Comparison of ENCODE assay signal across 13 mouse cellular contexts in the genomic region with DNA sequence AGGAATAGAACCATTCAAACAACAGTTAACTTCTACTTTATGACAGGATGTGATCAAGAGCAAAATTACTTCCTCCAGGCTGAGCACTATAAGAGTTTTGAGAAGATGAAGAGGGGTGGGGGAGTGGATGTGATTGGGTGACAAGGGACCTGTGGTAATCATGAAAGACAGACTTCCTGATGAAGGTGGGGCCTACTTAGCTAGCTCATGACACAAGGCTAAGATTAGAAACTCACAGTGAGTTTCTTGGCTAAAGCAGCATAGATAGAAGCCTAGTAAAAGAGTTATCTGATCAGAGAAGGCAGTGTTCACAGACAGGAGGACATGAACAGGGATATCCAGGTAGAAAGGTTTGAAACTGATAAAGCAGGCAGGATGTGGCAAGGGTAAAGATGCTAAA. TPM values are rescaled to one million over a fixed set of nuclear protein-coding genes. Genes with fewer than 3 reads are reported as not detected.
A peak's percentile ranks its signal among the peaks of the same experiment; 100 is the strongest.
DNase-seq lines count a peak whose midpoint lies in the region; ATAC-seq and TF ChIP-seq lines count a peak whose summit lies in the region.
"Had no signal": no experiment of that assay in that cellular context is flagged by ENCODE, and none has a peak within 500 bp of the region (broad histone marks: within the 10 kb centered on the region; RNA-seq: fewer than 3 reads in every experiment).

No protein-coding gene starts in this region.

- H3K9me3 ChIP-seq in liver, postnatal 0 days (ENCODE audit: low read length) = no peaks in the 10 kb centered on the region
- H3K9me3 ChIP-seq in forebrain, embryonic 13.5 days (replicated peaks) = no peaks in the 10 kb centered on the region
- H3K9me3 ChIP-seq: embryonic facial prominence, embryonic 10.5 days had no signal

- peak; percentile 98 for ATAC-seq in granulocyte monocyte progenitor cell, adult 5-6 weeks (replicated peaks; ENCODE audit: poor library complexity, severe bottlenecking)
- peak; percentile 83 for ATAC-seq in liver, postnatal 0 days
- ATAC-seq in forebrain, embryonic 13.5 days = no peak
- ATAC-seq: forebrain, embryonic 14.5 days had no signal

- H3K4me1 ChIP-seq in liver, postnatal 0 days (ENCODE audit: insufficient read depth) = 0 out of 2 replicates have a peak, but pooled peaks cover 3% of the 10 kb centered on the region
- H3K4me1 ChIP-seq in forebrain, embryonic 13.5 days = no peaks in the 10 kb centered on the region
- H3K4me1 ChIP-seq: embryonic facial prominence, embryonic 10.5 days had no signal

- TF ChIP-seq CTCF in liver, postnatal 0 days (IDR thresholded peaks at IDR 0.05; ENCODE audit: low read depth) = no peak

- intact Hi-C loops in left cerebral cortex, postnatal 25 days (cut with DNase I) = no loop called here

- TF ChIP-seq EP300 in liver, postnatal 0 days (IDR thresholded peaks at IDR 0.05; ENCODE audit: low read depth) = peak; percentile 74

- peak overlapping the region; percentile 7; the same call in 1 of the 2 replicates for H3K27ac ChIP-seq in liver, postnatal 0 days (ENCODE audit: low read depth)
- H3K27ac ChIP-seq in forebrain, embryonic 13.5 days = no peak overlapping the region
- H3K27ac ChIP-seq: embryonic facial prominence, embryonic 10.5 days; kidney, postnatal 0 days had no signal

- H3K9ac ChIP-seq in liver, postnatal 0 days (replicated peaks) = no peak overlapping the region
- H3K9ac ChIP-seq in forebrain, embryonic 13.5 days = no peak overlapping the region

- no peak overlapping the region for H3K4me3 ChIP-seq in liver, postnatal 0 days (ENCODE audit: low read depth, low read length)
- no peak overlapping the region for H3K4me3 ChIP-seq in forebrain, embryonic 13.5 days
- H3K4me3 ChIP-seq: embryonic facial prominence, embryonic 10.5 days had no signal

- H3K36me3 ChIP-seq in liver, postnatal 0 days (replicated peaks; ENCODE audit: insufficient read depth, low read length) = peaks cover 54% of the 10 kb centered on the region
- peaks cover 87% of the 10 kb centered on the region for H3K36me3 ChIP-seq in forebrain, embryonic 13.5 days (ENCODE audit: poor library complexity, severe bottlenecking)

- no peaks in the 10 kb centered on the region for H3K27me3 ChIP-seq in liver, postnatal 0 days (ENCODE audit: insufficient read depth, low read length)
- H3K27me3 ChIP-seq in forebrain, embryonic 13.5 days = no peaks in the 10 kb centered on the region

- H3K4me2 ChIP-seq in liver, postnatal 0 days (ENCODE audit: low read depth, low read length) = no peak overlapping the region
- H3K4me2 ChIP-seq in forebrain, embryonic 13.5 days = no peak overlapping the region

- peak; percentile 4 for DNase-seq in spleen, adult 12 weeks (ENCODE audit: low spot score)
- DNase-seq in spleen, adult 18-20 months = no peak
- no peak for DNase-seq in liver, postnatal 0 days
- DNase-seq in thymus, postnatal 25 days = peak; percentile 48
- no peak for DNase-seq in embryo, embryonic 10 days (ENCODE audit: low spot score)
- DNase-seq in left cerebral cortex, postnatal 25 days (ENCODE audit: low spot score in 2 of 2) = no peak
- DNase-seq: heart, adult 11 months; heart, postnatal 36 days had no signal

RNA-seq across cellular contexts. Expression of gene Arl2bp, which starts 32.2 kb away (rescaled TPM):
- total RNA-seq in granulocyte monocyte progenitor cell, adult 5-6 weeks (2014; fragmentation: Nextera tagmentation) = 36.4 and 44.0 TPM in 2 replicates
- total RNA-seq in granulocyte monocyte progenitor cell, adult 5-6 weeks (2017) = 41.1 and 100 TPM in 2 replicates
- 20.8 and 21.3 TPM in 2 replicates for polyA plus RNA-seq in liver, postnatal 0 days (2015; fragmentation: Nextera tagmentation; extraction: Ambion mirVana)
- polyA plus RNA-seq in forebrain, embryonic 13.5 days (2015; fragmentation: Nextera tagmentation; extraction: Ambion mirVana) = 254 and 265 TPM in 2 replicates
- total RNA-seq in left cerebral cortex, postnatal 25 days (2021) = 100 to 1,000 TPM; 157 to 158 TPM

RNA-seq across cellular contexts. Expression of gene Fam192a, which starts 32.4 kb away (rescaled TPM):
- total RNA-seq in granulocyte monocyte progenitor cell, adult 5-6 weeks (2014; fragmentation: Nextera tagmentation) = 30.4 and 64.9 TPM in 2 replicates
- 84.6 and 99.4 TPM in 2 replicates for total RNA-seq in granulocyte monocyte progenitor cell, adult 5-6 weeks (2017)
- polyA plus RNA-seq in liver, postnatal 0 days (2015; fragmentation: Nextera tagmentation; extraction: Ambion mirVana) = 23.6 and 24.2 TPM in 2 replicates
- 108 TPM in 2 replicates for polyA plus RNA-seq in forebrain, embryonic 13.5 days (2015; fragmentation: Nextera tagmentation; extraction: Ambion mirVana)
- 10 to 100 TPM; 37.2 to 44.9 TPM for total RNA-seq in left cerebral cortex, postnatal 25 days (2021)

RNA-seq across cellular contexts. Expression of gene Rspry1, which starts 32.5 kb away (rescaled TPM):
- 27.4 and 28.0 TPM in 2 replicates for total RNA-seq in granulocyte monocyte progenitor cell, adult 5-6 weeks (2014; fragmentation: Nextera tagmentation)
- 29.9 and 33.0 TPM in 2 replicates for total RNA-seq in granulocyte monocyte progenitor cell, adult 5-6 weeks (2017)
- 10.2 and 11.1 TPM in 2 replicates for polyA plus RNA-seq in liver, postnatal 0 days (2015; fragmentation: Nextera tagmentation; extraction: Ambion mirVana)
- 48.1 and 54.3 TPM in 2 replicates for polyA plus RNA-seq in forebrain, embryonic 13.5 days (2015; fragmentation: Nextera tagmentation; extraction: Ambion mirVana)
- 10 to 100 TPM; 26.6 to 30.3 TPM for total RNA-seq in left cerebral cortex, postnatal 25 days (2021)

Comparison
In these comparisons a context has a peak if more than half of its experiments do, and no peak if none do; other contexts are left out.
1. DNase-seq: peak in spleen, adult 12 weeks (single experiment) and thymus, postnatal 25 days (single experiment); none in spleen, adult 18-20 months (0 of 2), liver, postnatal 0 days (single experiment), embryo, embryonic 10 days (single experiment) and left cerebral cortex, postnatal 25 days (0 of 2).